Mouse (Mus musculus) left cerebral cortex, postnatal 10 days (tissue): ENCODE results near the gene Tprgl. TPM values are rescaled to one million over a fixed set of nuclear protein-coding genes. Genes with fewer than 3 reads are reported as not detected.

ENCODE experiments used
- DNase-seq, 2 experiments: peaks; one replicate each; pipeline ENCODE4 v3.0.0; 2021 to 2022; ENCODE audit warnings: low spot score in 2 of 2, mixed read lengths in 1 of 2; ENCODE audit errors: extremely low spot score in 1 of 2
- intact Hi-C: fragments of 180-260 bp; cut with DNase I; formaldehyde crosslinking; loops from one replicate; pipeline ENCODE4 v1.15.1; 2025
- total RNA-seq, 2 experiments: library from RNA; stranded (reverse); gene quantifications; 2 replicates each; pipeline ENCODE4 v1.2.3; 2021

Gene Tprgl
- 100 to 1,000 TPM; 136 to 140 TPM for total RNA-seq

GRCm38 (mm10) chr4:154160538-154161390 lies at the start of gene Tprgl:
Gene Tprgl (minus strand): TSS chr4:154160666.
- intact Hi-C loops, result no loop called here
- peak; percentile 96 to 98 for DNase-seq

- intact Hi-C loops, result no loop called here
- DNase-seq, result no peak
Observed at GRCm38 (mm10) chr4:154209825-154210224, 49.4 kb upstream of the Tprgl start.

- intact Hi-C loops, result no loop called here
- DNase-seq, result no peak
Observed at GRCm38 (mm10) chr4:154209054-154209453, 48.6 kb upstream of the Tprgl start.

GRCm38 (mm10) chr4:154207261-154207660 lies 46.8 kb upstream of the Tprgl start:
- intact Hi-C loops, result loop anchor here (1.0 to 2.0 kb wide), 2 partner anchors 40 to 142 kb away; no protein-coding TSS in a partner anchor
- DNase-seq, result peak; percentile 50 to 67

- intact Hi-C loops, result no loop called here
- peak in 1 of 2 experiments; percentile 72 for DNase-seq
Observed at GRCm38 (mm10) chr4:154205392-154205791, 44.9 kb upstream of the Tprgl start.

- no peak for DNase-seq
- intact Hi-C loops, result no loop called here
Observed at GRCm38 (mm10) chr4:154204532-154204931, 44.1 kb upstream of the Tprgl start.

- intact Hi-C loops, result no loop called here
- no peak for DNase-seq
Observed at GRCm38 (mm10) chr4:154201511-154201910, 41.0 kb upstream of the Tprgl start.

GRCm38 (mm10) chr4:154198377-154198961 lies 38.0 kb upstream of the Tprgl start:
- intact Hi-C loops, result no loop called here

GRCm38 (mm10) chr4:154197961-154198360 lies 37.5 kb upstream of the Tprgl start:
- DNase-seq, result no peak
- intact Hi-C loops, result no loop called here

More at GRCm38 (mm10) chr4:154198377-154198961, 38.0 kb upstream of the Tprgl start:
- no peak for DNase-seq

- intact Hi-C loops, result no loop called here
- DNase-seq, result no peak
Observed at GRCm38 (mm10) chr4:154188948-154189347, 28.5 kb upstream of the Tprgl start.

- intact Hi-C loops, result no loop called here
- DNase-seq, result no peak
Observed at GRCm38 (mm10) chr4:154186002-154186537, 25.6 kb upstream of the Tprgl start.

GRCm38 (mm10) chr4:154185001-154185400 lies 24.5 kb upstream of the Tprgl start:
- intact Hi-C loops, result no loop called here

GRCm38 (mm10) chr4:154183566-154183965 lies 23.1 kb upstream of the Tprgl start:
- DNase-seq, result no peak
- intact Hi-C loops, result no loop called here

More at GRCm38 (mm10) chr4:154185001-154185400, 24.5 kb upstream of the Tprgl start:
- no peak for DNase-seq

GRCm38 (mm10) chr4:154181001-154181400 lies 20.5 kb upstream of the Tprgl start:
- DNase-seq, result peak in 1 of 2 experiments; percentile 73
- intact Hi-C loops, result no loop called here

GRCm38 (mm10) chr4:154177257-154177656 lies 16.8 kb upstream of the Tprgl start:
- intact Hi-C loops, result loop anchor here (10.0 kb wide), 1 partner anchor 648 kb away; no protein-coding TSS in a partner anchor
- DNase-seq, result no peak

GRCm38 (mm10) chr4:154171931-154172604 lies 11.6 kb upstream of the Tprgl start:
- intact Hi-C loops, result loop anchor here (10.0 kb wide), 1 partner anchor 653 kb away; no protein-coding TSS in a partner anchor
- no peak for DNase-seq

GRCm38 (mm10) chr4:154171151-154171930 lies 10.9 kb upstream of the Tprgl start:
- DNase-seq, result peak in 1 of 2 experiments; percentile 66
- intact Hi-C loops, result loop anchor here (10.0 kb wide), 1 partner anchor 653 kb away; no protein-coding TSS in a partner anchor

GRCm38 (mm10) chr4:154170506-154171150 lies 10.2 kb upstream of the Tprgl start, which contains the start of gene Megf6:
Gene Megf6 (plus strand): TSS chr4:154170730.
- intact Hi-C loops, result loop anchor here (10.0 kb wide), 1 partner anchor 654 kb away; no protein-coding TSS in a partner anchor
- peak in 1 of 2 experiments; percentile 80 for DNase-seq
